Mouse (Mus musculus): ENCODE results near the gene Dusp3. TPM values are rescaled to one million over a fixed set of nuclear protein-coding genes. Genes with fewer than 3 reads are reported as not detected.

The Dusp3 gene
- polyA plus RNA-seq, 1 experiment from 2014 or later: 5.6 TPM

DNA sequence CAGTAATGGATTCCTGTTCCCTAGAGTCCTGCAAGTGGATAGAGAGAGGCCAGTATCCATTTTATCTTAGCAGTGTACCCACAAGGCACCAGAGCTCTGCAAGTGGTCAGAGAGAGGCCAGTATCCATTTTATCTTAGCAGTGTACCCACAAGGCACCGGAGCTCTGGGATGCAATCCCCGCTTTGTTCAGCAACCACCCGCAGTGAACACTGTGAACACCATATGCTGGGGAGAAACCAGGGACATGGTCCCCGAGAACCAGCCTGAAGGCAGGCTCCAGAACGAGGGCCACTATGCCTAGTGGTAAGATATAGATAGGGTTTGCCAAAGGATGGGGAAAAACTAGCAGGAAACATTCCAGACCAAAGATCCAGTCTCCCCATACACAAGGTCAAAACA lies 7.7 kb downstream of the Dusp3 start:
- no peak for DNase-seq (ENCODE audit: low spot score)

DNA sequence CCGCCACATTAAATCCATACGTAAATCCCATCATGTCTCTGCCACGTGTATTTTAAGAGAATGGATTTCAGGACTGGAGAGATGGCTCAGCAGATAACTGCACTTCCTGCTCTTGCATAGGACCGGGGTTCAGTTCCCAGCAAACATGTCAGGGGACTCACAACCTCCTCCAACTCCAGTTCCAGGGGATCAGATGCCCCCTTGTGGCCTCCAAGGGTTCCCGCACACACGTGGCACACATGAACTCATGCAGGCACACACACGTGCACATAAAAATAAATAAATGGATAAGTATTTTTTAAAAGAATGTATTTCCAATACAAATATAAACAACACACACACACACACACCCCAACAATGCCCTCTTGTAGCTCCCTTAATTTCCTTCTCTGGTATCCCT lies 9.9 kb downstream of the Dusp3 start:
- DNase-seq (ENCODE audit: low spot score): no peak

DNA sequence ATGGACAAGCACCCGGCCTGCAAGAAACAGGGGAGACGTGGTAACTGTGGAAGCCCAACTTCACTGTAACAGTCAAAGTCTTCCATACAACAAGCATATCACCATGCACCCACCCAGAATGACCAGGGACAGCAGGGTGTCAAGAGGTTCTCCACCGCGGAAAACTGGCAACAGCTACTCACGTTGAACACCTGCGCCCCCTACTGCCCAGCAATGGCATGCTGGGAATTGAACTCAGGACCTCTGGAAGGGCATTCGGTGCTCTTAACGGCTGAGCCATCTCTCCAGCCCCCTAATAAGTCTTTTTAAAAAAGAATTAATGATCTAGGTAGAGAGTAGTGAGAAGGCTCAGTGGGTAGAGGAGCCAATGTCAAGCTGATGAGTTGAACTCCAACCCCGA lies 11.9 kb downstream of the Dusp3 start:
- no peak for DNase-seq (ENCODE audit: low spot score)

DNA sequence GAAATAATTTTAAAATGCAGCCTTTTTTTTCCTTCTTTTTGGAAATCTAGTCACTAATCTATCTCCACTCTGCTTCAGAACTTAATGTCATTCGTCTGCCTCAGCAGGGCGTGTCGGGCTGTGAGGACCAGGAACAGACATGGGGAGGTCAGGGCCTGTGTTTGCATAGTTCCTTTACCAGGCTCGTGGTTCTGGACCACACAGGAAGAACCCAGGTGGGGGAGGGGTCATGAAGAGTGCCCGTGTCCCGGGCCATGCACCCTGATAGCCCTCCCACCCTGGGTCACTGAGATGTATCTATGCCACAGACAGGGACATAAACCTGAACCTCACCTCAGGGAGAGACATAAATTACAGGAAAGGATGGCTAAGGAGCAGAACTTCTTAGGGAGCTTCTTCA lies 12.6 kb downstream of the Dusp3 start:
- no peak for DNase-seq (ENCODE audit: low spot score)

DNA sequence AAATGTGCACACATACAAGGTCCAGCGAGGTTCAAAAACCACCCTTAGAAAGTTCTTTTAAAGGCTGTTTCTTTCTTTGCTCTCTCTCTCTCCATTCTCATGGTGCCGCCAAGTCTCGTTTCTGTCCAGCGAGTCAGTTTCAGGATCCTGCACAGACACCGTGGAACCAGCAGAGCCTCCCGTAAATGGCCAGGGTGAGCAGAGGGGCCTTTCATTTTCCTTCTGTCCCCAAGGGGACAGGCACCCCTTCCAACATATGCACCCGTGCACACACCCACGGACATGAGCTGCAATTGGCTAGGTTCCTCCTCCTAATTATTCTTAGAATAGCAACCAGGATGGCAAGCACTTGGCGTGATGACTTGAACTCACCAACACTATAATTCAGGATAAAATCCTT lies 13.3 kb downstream of the Dusp3 start:
- no peak for DNase-seq (ENCODE audit: low spot score)

DNA sequence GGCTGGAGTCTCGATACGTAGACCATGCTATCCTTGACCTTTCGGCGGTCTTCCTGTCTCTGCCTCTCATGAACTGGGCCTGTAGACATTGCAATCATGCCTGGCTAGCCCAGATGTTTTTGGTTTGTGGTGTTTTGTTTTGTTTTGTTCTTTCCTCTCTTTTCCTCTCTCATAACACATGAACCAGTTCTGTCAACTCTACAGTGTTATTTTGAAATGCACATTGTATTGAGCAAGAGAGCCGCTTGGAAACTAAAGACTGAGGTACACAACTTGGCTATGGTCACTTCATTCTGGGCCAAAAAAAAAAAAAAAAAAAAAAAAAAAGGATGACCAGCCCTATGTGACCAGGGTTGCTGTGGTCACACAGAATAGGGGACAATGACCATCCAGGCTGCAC lies 14.2 kb downstream of the Dusp3 start:
- no peak for DNase-seq (ENCODE audit: low spot score)

DNA sequence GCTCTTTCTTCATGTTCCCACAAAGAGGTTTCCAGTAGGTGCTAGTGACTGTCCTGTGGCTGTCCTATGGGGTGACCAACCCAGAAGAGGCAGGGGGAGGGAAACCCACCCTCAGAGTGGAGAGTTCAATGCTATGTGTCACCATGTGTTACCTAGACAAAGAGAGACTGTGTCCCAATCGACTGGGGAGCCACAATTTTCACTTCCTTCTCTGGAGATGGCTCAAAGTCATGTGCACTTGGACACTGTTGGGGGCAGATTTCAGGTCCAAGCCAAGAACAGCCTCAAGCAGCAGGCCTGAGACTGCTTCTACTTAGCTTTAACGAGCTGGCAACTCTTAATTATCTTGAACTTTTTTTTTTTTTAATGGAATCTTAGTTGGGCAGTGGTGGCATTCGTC lies 14.7 kb downstream of the Dusp3 start:
- DNase-seq (ENCODE audit: low spot score): no peak

DNA sequence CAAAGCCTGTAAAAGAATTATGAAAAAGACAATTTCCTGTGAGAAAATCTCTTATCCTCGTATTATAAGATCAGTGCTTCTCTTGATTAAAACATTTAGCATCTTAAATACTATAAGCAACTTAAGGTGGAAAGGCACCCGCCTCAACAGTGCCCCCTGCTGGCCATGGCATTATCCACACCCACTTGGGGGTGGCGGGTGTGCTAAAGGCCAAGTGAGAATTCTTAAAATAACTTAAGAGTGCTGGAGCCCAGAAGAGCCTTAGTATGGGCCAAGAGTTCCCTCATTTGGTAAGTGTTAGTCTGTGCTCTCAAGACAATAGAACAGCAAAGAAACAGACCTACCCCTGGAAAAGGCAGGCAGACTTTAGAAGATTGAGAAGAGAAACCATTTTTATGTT lies 15.4 kb downstream of the Dusp3 start:
- peak; percentile 42 for DNase-seq (ENCODE audit: low spot score)

DNA sequence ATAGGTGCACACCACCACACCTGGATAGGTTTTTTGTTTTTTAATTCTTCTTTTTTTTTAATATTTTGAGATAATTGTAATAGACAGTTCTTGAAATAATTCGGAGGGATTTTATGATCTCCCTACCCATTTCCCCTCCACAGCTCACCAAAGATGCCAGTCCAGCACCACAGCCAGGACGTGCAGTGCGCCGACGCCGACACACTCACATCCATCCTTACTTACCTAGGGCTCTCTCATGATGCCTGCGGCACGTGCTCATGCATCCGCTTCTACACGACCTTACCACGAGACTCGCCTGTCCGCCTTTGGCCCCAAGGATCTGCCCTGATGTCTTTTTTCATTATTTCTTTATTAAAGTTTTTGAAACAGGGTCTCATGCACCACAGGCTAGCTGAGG lies 17.0 kb downstream of the Dusp3 start:
- no peak for DNase-seq (ENCODE audit: low spot score)

DNA sequence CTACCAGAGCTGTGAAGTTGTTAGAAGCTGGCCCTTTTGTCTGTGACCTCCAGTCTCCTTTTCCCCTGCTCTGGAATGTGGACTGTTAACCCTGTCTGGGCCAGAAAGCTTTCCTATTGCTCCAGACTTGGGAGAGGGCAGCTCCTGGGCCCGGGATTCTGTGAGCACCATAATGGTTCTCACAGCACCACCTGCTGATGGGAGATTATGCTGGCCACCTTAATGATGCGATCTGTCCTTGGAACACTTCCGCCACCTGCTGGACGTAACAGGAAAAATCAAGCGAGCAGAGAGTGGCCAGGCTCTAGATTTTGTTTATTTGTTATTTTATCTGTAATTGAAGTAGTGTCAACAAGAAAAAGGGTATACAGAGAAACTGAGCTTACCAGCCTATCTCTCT lies 18.0 kb downstream of the Dusp3 start:
- DNase-seq (ENCODE audit: low spot score): peak; percentile 58

DNA sequence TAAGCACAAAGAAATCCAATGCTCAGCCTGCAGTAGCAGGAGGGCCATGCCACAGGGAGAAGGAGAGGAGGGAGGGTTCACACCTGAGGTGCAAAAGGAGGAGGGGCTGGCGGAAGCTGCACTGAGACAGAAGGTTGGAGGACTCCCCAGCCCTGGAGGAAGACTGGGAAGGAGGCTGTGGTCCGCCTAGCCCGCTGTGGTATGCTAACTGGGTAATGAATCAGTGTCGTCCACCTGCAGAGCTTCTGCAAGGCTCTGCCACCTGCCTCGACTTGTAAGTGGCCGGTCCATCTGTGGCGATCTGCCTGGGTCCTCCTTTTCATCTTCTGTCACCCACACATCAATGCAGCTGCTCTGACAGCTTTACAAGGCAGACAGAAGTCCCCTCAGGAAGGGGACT lies 18.5 kb downstream of the Dusp3 start:
- DNase-seq (ENCODE audit: low spot score): no peak

DNA sequence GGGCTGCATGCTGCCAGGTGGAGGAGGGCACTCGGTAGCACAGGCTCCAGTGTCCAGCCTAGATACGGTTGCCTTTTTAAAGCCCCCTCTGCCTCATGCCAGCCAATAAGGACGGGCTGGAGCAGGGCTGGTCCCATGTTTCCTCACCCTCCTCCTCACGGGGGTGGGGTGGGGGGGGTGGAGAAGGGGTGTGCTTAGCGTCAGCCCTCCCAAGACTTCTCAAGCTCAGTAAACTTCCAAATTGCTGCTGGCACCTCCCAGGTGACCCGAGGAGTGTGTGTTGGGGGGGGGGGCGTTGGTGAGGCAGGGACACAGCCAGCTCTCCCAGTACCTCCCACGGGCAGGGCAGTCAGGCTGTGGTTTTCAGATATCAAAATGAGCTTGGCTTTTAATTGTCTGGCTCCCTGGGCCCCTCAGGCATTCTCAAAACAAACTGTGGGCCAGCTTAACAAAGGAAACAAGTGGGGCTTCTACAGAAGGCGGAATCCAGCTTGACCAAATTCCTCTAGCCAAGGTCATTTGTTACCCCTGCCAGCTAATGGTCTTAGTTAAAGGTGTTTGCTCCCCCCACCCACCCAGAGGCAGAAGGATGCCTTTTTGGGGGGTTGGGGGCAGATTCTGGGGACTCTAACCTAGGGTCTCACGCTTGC lies 19.7 kb downstream of the Dusp3 start, which contains the start of gene Sost:
Sost (minus strand) TSS at position 51 of the 650 bp plus-strand sequence.
- no peak for DNase-seq (ENCODE audit: low spot score)

DNA sequence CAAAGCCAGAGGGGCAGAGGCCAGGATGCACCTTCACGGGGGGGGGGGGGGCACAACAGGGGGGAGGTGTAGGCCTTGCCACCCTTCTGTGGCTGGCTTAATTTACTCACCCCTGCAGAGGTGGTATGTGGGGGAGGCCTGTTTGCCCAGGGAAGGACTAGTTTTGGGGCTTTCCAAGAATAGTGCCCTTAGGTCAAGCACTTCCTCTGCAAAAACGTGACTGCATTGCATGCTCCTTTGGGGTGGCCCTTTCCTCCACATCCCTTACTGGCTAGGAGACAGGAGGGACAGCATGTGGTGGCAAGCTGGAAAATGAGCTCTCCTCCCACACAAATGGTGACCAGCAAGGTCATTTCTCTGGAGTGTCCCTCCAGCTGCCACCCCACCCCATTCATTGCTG lies 21.3 kb downstream of the Dusp3 start:
- no peak for DNase-seq (ENCODE audit: low spot score)

DNA sequence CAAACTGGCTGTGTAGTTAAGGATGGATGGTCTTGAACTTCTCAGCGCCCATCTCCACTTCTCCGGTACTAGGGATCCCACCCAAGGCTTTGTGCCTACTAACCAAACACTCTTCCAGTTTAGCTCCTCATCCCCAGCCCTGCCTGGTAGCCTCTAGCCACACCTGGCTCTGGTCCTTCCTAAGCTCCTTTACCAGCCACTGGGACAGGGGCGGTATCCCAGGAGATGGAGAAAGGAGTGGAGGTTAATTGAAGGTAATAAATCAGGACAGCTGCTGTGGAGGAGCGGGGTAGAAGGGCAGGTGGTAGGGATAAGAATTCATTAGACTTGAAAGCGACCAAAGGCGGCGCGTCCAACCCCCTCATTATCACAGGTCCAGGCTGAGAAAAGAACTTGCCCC lies 22.2 kb downstream of the Dusp3 start:
- no peak for DNase-seq (ENCODE audit: low spot score)

DNA sequence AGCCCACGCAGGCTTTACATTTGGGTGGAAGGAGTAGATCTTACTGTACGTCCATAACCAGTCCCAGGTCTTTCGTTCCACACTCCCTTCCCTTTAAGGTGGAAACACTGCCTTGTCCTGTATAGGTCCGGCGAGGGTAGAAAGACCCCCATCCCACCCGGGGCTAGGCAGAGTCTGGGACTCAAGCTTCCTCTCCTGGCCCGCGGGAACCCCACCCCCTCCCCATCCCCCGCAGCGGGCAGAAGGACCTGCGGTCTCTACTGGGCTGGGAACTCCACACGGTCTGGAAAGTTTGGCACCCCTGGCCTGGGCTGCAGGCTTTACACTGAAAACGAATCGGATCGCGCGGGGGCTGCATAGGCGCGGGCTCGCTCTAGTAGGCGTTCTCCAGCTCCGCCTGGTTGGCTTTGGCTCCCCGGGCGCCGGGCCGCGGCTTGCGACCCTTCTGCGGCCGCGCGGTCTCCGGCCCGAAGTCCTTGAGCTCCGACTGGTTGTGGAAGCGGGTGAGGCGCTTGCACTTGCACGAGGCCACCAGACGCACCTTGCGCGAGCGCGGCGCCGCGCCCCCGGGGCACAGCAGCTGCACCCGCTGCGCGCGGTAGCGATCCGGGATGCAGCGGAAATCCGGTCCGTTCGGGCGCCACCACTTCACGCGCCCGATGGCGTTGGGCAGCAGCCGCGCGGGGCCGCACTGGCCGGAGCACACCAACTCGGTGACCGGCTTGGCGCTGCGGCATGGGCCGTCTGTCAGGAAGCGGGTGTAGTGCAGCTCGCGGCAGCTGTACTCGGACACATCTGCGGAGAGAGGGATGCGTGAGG lies 23.1 kb downstream of the Dusp3 start:
- peak; percentile 5 for DNase-seq (ENCODE audit: low spot score)

DNA sequence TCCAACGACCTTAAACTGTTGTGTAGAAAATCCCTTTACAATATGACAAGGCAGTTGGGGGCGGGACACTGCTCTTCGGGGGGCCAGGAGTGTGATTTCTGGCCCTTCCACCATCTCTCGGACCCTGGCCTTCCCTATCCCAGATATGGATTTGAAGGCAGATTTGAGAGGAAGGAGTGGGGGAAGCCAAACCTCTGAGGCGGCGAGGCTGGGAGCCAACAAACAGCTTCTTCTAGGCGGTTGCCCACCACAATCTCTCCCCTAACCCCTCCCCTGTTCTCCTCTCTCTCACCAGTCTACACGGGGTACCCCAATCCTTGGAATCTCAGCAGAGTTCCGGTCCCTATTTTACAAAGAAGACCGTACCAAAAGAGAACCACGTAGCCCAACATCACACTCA lies 23.8 kb downstream of the Dusp3 start:
- no peak for DNase-seq (ENCODE audit: low spot score)

DNA sequence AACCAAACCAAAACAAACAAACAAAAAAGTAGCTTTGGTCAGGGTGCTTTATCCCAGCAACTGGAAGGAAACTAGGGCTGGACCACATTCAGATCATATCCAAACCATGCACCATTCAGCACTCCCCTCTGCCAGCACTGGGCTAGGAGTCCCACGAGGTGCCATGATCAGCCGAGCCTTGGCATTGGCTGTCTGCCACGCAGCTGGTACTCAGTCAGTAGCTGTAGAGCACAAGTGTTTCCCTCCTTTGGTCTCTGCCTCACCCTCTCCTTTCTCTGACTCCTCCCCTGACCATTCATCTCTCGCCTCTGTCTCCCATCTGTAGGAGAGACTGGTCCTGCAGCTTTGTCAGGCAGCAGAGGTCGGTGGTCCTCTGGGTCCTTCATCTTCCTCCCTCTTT lies 29.3 kb downstream of the Dusp3 start:
- DNase-seq (ENCODE audit: low spot score): no peak

DNA sequence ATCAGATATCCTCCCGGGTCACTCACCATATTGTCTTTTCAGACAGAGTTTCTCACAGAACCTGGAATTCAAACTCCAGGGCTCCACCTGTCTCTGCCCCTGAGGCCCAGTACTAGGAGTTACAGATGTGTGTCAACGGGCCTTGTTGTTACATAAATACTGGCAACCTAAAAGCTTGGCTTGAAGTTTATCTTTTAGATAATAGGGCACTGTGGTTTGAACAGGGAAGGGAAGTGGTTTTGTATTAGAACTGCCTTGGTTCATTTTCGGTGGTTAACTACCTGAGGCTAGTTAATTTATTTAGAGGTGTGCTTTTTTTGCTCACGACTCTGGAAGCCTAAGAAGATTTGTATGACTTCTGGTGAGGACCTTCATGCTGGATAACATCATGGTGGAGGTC lies 33.4 kb downstream of the Dusp3 start:
- DNase-seq (ENCODE audit: low spot score): no peak

DNA sequence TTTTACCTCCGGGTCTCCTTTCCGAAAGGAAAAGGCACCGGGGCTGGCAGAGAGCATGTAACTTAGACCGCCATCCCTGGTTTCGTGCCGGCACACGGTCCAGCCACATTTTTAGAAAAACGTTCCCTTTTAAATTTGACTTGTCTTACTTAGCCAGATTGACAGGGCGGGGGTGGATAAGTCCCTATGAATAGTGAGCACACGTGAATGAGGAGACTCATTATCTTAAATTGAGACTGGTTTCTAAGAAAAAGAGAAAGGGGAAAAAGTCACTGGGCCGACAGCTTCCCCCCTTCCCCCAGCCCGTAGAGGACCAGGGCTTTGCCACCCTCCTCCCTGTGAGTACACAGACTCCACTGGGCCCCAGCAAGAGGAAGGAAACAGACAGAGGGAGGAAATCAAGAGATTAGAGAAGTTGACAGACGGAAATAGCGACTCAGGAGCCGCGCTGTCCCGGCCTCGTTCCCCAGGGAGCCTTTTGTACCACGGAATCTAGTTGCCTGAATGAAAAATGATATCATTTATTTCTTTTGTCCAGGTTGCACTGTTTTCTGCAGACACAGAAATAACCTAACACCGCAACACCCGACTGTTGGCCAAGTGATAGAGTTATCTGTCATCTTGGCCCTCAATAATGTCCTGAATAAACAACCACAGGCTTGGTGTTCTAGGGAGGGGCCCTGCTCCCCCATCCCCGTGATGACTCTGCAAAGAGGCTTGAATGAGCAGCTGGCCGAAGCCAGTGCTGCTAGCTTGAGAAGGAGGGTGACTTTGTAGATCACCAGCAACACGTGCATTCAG lies 34.1 kb downstream of the Dusp3 start:
- no peak for DNase-seq (ENCODE audit: low spot score)

DNA sequence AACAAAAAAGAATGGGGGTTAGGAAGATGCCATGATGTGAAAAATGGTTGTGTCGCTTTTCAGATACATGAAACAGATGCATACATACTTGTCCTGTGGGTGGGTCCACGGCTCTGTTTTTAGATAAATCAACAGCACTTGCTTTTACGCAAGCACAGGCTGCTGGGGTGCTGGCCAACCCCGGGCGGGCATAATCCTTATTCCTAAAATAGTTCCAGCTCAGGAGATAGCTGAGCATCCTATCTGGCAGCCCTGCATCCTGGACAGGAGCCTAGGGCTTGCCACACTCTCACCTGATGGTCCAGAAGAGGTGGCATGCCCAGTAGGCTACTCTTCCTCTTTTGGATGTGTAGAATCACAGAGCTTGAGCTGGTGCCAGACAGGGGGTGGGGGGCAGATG lies 36.8 kb downstream of the Dusp3 start:
- DNase-seq (ENCODE audit: low spot score): no peak

DNA sequence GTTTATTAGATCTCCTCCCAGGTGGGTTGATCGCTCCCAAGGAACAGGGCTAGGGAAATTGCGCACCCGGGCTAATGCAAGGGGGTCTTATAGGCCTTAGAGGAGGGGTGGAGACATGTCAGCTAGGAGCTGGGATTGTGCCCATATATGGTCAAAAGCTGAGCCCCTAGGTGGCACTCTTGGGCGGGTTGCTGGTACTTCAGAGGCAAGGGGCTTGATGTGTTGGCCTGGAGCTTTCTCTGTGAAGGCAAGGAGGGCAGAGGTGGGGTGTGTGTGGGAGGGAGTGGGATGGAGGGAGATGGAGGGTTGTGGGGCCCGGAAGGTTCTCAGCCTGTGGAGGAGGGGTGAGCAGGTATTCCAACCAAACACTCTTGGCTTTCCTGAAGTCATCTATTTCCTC lies 40.3 kb downstream of the Dusp3 start:
- DNase-seq (ENCODE audit: low spot score): peak; percentile 31

DNA sequence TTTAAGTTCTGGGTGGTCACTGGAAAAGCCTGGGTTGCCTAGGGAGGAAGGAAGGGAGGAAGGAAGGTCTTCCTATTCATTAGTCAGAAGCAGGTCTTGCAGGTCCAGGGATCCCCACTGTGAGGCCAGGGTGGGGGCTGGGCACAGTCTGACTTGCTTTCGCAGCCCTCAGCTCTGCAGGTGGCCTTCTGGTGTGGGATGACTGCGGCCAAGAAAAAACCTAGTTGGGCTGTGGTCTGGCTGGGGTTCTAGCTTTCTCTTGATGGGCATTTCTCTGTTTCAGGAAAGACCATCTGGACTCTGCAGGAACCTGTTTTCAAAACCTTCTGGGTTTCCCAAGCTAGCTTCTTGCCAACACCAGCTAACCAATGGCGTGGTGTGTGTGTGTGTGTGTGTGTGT lies 43.8 kb downstream of the Dusp3 start:
- no peak for DNase-seq (ENCODE audit: low spot score)

All from thymus, postnatal 0 days (tissue).